Mouse (Mus musculus) liver, embryonic 14.5 days (tissue): ENCODE results near the gene Metap1d.

ENCODE experiments used
- CTCF ChIP-seq: IDR thresholded peaks from 2 replicates; pipeline ENCODE4 v1.5.1; 2016; ENCODE audit warnings: antibody characterized with exemption, low read depth, control low read depth
- EP300 ChIP-seq: IDR thresholded peaks from 2 replicates; pipeline ENCODE4 v1.6.1; 2016; ENCODE audit warnings: antibody characterized with exemption, low read depth

GRCm38 (mm10) chr2:71473830-71474229 lies 20.8 kb downstream of the Metap1d start:
- no peak for TF ChIP-seq CTCF
- no peak for TF ChIP-seq EP300
